Mouse (Mus musculus): ENCODE measurements around the gene Smim13.

DNA sequence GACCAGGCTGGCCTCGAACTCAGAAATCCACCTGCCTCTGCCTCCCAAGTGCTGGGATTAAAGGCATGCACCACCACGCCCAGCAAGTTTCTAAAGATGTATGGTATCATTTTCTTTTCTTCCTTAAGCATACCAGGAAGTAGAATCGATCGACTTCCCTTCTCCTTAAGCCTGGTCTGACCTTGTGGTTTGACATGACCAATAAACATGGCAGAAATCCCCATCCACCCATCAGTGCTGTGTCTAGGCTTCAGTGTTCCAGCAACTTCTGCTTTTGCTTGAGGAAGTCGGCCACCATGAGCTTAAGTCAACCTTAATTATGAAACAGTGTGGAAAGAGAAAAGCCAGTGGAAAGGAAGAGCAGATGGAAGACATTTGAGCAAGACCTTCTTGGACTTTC, 19.4 kb upstream of the Smim13 start:
- TF ChIP-seq CTCF (conservative IDR thresholded peaks at IDR 0.05; ENCODE audit: insufficient read depth, insufficient read length, low read depth, low read length) (no peak), POLR2A (IDR thresholded peaks at IDR 0.05; ENCODE audit: low read depth, low read length) (no peak)

Data from kidney, adult 2 months (tissue).